Mouse (Mus musculus): ENCODE measurements at regions not wholly inside any gene's neighbourhood (a gene's known extent, or its start where the extent isn't known, plus 50 kb on each side); places are given as distances from the start of the nearest gene placed in this dataset.
A peak's percentile ranks its signal among the peaks of the same experiment; 100 is the strongest.

DNA sequence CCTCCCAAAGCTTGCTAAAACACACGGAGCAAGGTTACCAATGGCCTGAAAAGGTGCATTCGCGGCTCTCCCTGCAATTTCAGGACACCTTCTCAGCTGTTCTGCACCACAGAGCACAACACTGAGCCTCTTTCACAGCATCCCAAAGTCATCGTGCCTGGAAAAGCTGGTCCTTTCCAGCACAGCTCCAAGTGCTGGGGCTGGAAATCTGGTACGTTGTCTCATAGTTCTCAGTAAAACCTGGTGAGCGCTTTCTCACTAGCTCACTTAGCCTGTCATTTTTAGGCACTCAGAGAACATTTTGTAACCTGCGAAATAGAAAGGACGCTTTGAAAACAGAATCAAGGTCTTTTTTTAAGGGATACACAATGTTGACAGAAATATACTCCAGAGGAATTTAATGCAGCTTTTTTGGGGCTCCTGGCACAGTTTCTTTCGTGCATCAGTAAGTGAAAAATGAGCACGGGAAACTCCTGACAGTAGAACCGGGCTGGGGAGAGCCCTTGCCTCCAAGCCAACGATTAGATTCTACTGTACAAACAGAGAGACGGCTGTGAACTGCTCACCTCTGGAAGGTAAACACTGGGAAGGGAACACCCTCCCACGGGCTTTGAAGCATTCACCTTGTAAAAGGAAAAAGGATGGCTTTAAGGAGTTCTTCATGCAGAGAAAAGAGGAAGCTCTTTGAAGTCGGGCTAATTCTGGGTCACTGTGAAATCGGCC, 549.3 kb upstream of the 4930412O13Rik start:
- Histone ChIP-seq H3K27me3 (replicated peaks) (no peaks in the 10 kb centered on the region), H3K4me3 (replicated peaks in 1 of 3; ENCODE audit: low read depth in 2 of 3, low read length in 2 of 3, poor library complexity in 1 of 3) (no peak overlapping the region), H3K4me1 (ENCODE audit: control insufficient read depth in 1 of 2, insufficient read depth in 2 of 2) (peaks cover 0 to 7% of the 10 kb centered on the region in 2 experiments; a peak in 2 of 4 replicates), H3K4me2 (ENCODE audit: insufficient read depth, low read depth, poor library complexity, severe bottlenecking) (peak overlapping the region; percentile 73), H3K36me3 (replicated peaks in 1 of 2; ENCODE audit: control insufficient read depth in 1 of 2, insufficient read depth in 1 of 2, low read length in 1 of 2) (no peaks in the 10 kb centered on the region), H3K9ac (ENCODE audit: insufficient read depth, low read depth) (no peak overlapping the region), H3K79me2 (replicated peaks; ENCODE audit: control insufficient read depth, extremely low read depth, insufficient read depth, poor library complexity, severe bottlenecking) (no peaks in the 10 kb centered on the region), H3K9me3 (replicated peaks; ENCODE audit: low read length) (no peaks in the 10 kb centered on the region), H3K27ac (ENCODE audit: insufficient read depth, low read depth) (no peak overlapping the region)
- dilution Hi-C loops (cut with MboI; ENCODE audit: extremely low pct_ligation_motif_present, extremely low pct_unique_long_range_greater_than_20kb, low sequenced_read_pairs), result no loop called here
- in situ Hi-C loops (cut with MboI; ENCODE audit: low pct_ligation_motif_present, low pct_unique_long_range_greater_than_20kb, low sequenced_read_pairs), result no loop called here
- DNase-seq (ENCODE audit: extremely low read depth), result no peak
- TF ChIP-seq RAD21 (IDR thresholded peaks at IDR 0.05; ENCODE audit: low read depth, low read length), result no peak
- no peak for TF ChIP-seq TBP (conservative IDR thresholded peaks at IDR 0.05; ENCODE audit: low read depth, low read length)
- no peak for TF ChIP-seq UBTF (IDR thresholded peaks at IDR 0.05; ENCODE audit: low read depth, low read length)

- H3K27me3 ChIP-seq (replicated peaks), result no peaks in the 10 kb centered on the region
- no peak for DNase-seq (ENCODE audit: extremely low read depth)
- no peak overlapping the region for H3K27ac ChIP-seq (ENCODE audit: insufficient read depth, low read depth)
- H3K9me3 ChIP-seq (replicated peaks; ENCODE audit: low read length), result no peaks in the 10 kb centered on the region
- no peak overlapping the region for H3K9ac ChIP-seq (ENCODE audit: insufficient read depth, low read depth)
- H3K4me3 ChIP-seq (replicated peaks in 1 of 3; ENCODE audit: low read depth in 2 of 3, low read length in 2 of 3, poor library complexity in 1 of 3), result no peak overlapping the region
- in situ Hi-C loops (cut with MboI; ENCODE audit: low pct_ligation_motif_present, low pct_unique_long_range_greater_than_20kb, low sequenced_read_pairs), result no loop called here
- H3K4me1 ChIP-seq (ENCODE audit: control insufficient read depth in 1 of 2, insufficient read depth in 2 of 2), result no peaks in the 10 kb centered on the region
- no peaks in the 10 kb centered on the region for H3K36me3 ChIP-seq (replicated peaks in 1 of 2; ENCODE audit: control insufficient read depth in 1 of 2, insufficient read depth in 1 of 2, low read length in 1 of 2)
- no peaks in the 10 kb centered on the region for H3K79me2 ChIP-seq (replicated peaks; ENCODE audit: control insufficient read depth, extremely low read depth, insufficient read depth, poor library complexity, severe bottlenecking)
- dilution Hi-C loops (cut with MboI; ENCODE audit: extremely low pct_ligation_motif_present, extremely low pct_unique_long_range_greater_than_20kb, low sequenced_read_pairs), result no loop called here
- H3K4me2 ChIP-seq (ENCODE audit: insufficient read depth, low read depth, poor library complexity, severe bottlenecking), result no peak overlapping the region
- no peak for TF ChIP-seq ETS1 (conservative IDR thresholded peaks at IDR 0.05; ENCODE audit: low read depth, low read length)
- TF ChIP-seq MAX (IDR thresholded peaks at IDR 0.05; ENCODE audit: low read length), result no peak
- no peak for TF ChIP-seq NRF1 (IDR thresholded peaks at IDR 0.05; ENCODE audit: low read depth, low read length)
- no peak for TF ChIP-seq CHD2 (IDR thresholded peaks at IDR 0.05; ENCODE audit: low read length)
- no peak for TF ChIP-seq BHLHE40 (IDR thresholded peaks at IDR 0.05; ENCODE audit: low read depth, low read length)
- no peak for TF ChIP-seq ZNF384 (IDR thresholded peaks at IDR 0.05; ENCODE audit: low read depth, low read length)
- TF ChIP-seq TBP (conservative IDR thresholded peaks at IDR 0.05; ENCODE audit: low read depth, low read length), result no peak
- TF ChIP-seq RAD21 (IDR thresholded peaks at IDR 0.05; ENCODE audit: low read depth, low read length), result no peak
- no peak for TF ChIP-seq TCF12 (IDR thresholded peaks at IDR 0.05; ENCODE audit: low read depth, low read length)
- TF ChIP-seq MAFK (IDR thresholded peaks at IDR 0.05; ENCODE audit: insufficient replicate concordance, low read length), result no peak
- no peak for TF ChIP-seq E2F4 (IDR thresholded peaks at IDR 0.05; ENCODE audit: insufficient replicate concordance, low read depth, low read length)
These were observed 532.1 kb upstream of the 4930412O13Rik start for GRCm38 (mm10) chr2:9348982-9349381.

- no peak for DNase-seq (ENCODE audit: extremely low read depth)
- dilution Hi-C loops (cut with MboI; ENCODE audit: extremely low pct_ligation_motif_present, extremely low pct_unique_long_range_greater_than_20kb, low sequenced_read_pairs), result no loop called here
- Histone ChIP-seq H3K36me3 (replicated peaks in 1 of 2; ENCODE audit: control insufficient read depth in 1 of 2, insufficient read depth in 1 of 2, low read length in 1 of 2) (no peaks in the 10 kb centered on the region), H3K4me3 (replicated peaks in 1 of 3; ENCODE audit: low read depth in 2 of 3, low read length in 2 of 3, poor library complexity in 1 of 3) (no peak overlapping the region), H3K27ac (ENCODE audit: insufficient read depth, low read depth) (no peak overlapping the region), H3K27me3 (replicated peaks) (no peaks in the 10 kb centered on the region), H3K79me2 (replicated peaks; ENCODE audit: control insufficient read depth, extremely low read depth, insufficient read depth, poor library complexity, severe bottlenecking) (no peaks in the 10 kb centered on the region), H3K9me3 (replicated peaks; ENCODE audit: low read length) (no peaks in the 10 kb centered on the region), H3K4me2 (ENCODE audit: insufficient read depth, low read depth, poor library complexity, severe bottlenecking) (no peak overlapping the region), H3K4me1 (ENCODE audit: control insufficient read depth in 1 of 2, insufficient read depth in 2 of 2) (no peaks in the 10 kb centered on the region), H3K9ac (ENCODE audit: insufficient read depth, low read depth) (no peak overlapping the region)
- in situ Hi-C loops (cut with MboI; ENCODE audit: low pct_ligation_motif_present, low pct_unique_long_range_greater_than_20kb, low sequenced_read_pairs), result no loop called here
- TF ChIP-seq E2F4 (IDR thresholded peaks at IDR 0.05; ENCODE audit: insufficient replicate concordance, low read depth, low read length) (no peak), TCF12 (IDR thresholded peaks at IDR 0.05; ENCODE audit: low read depth, low read length) (no peak), SIN3A (IDR thresholded peaks at IDR 0.05; ENCODE audit: low read length) (no peak), SMC3 (IDR thresholded peaks at IDR 0.05; ENCODE audit: low read depth, low read length) (no peak), MXI1 (IDR thresholded peaks at IDR 0.05; ENCODE audit: low read depth, low read length) (no peak), ZNF384 (IDR thresholded peaks at IDR 0.05; ENCODE audit: low read depth, low read length) (no peak), KAT2A (IDR thresholded peaks at IDR 0.05; ENCODE audit: insufficient replicate concordance, low read length) (no peak), CHD2 (IDR thresholded peaks at IDR 0.05; ENCODE audit: low read length) (no peak)
These were observed 531.1 kb upstream of the 4930412O13Rik start for GRCm38 (mm10) chr2:9349994-9350393.
